Mouse (Mus musculus): ENCODE measurements around the gene Ubr1.
"Not testable (repeated sequence)": the region's sequence is repeated elsewhere in the genome, so short reads cannot be mapped to it uniquely, and the experiment has no call there.

Ubr1 gene

GRCm38 (mm10) chr2:120976308-120976707 lies 5.8 kb upstream of the Ubr1 start:
- DNase-seq (ENCODE audit: low read depth, low spot score) = no peak

- no peak for DNase-seq (ENCODE audit: low read depth, low spot score)
Measured at GRCm38 (mm10) chr2:120972964-120973363, 2.4 kb upstream of the Ubr1 start.

GRCm38 (mm10) chr2:120972257-120972656 lies 1.7 kb upstream of the Ubr1 start:
- not testable (repeated sequence) for DNase-seq (ENCODE audit: low read depth, low spot score)

- DNase-seq (ENCODE audit: low read depth, low spot score) = no peak
Measured at GRCm38 (mm10) chr2:120971766-120972165, 1.3 kb upstream of the Ubr1 start.

- DNase-seq (ENCODE audit: low read depth, low spot score) = no peak
Measured at GRCm38 (mm10) chr2:120970045-120970539, 423 bp downstream of the Ubr1 start.

- no peak for DNase-seq (ENCODE audit: low read depth, low spot score)
Measured at GRCm38 (mm10) chr2:120965486-120965885, 5.0 kb downstream of the Ubr1 start.

- no peak for DNase-seq (ENCODE audit: low read depth, low spot score)
Measured at GRCm38 (mm10) chr2:120963110-120963509, 7.4 kb downstream of the Ubr1 start.

GRCm38 (mm10) chr2:120960261-120960660 lies 10.3 kb downstream of the Ubr1 start:
- no peak for DNase-seq (ENCODE audit: low read depth, low spot score)

- no peak for DNase-seq (ENCODE audit: low read depth, low spot score)
Measured at GRCm38 (mm10) chr2:120959827-120960226, 10.7 kb downstream of the Ubr1 start.

GRCm38 (mm10) chr2:120959363-120959762 lies 11.2 kb downstream of the Ubr1 start:
- no peak for DNase-seq (ENCODE audit: low read depth, low spot score)

- DNase-seq (ENCODE audit: low read depth, low spot score) = no peak
Measured at GRCm38 (mm10) chr2:120952176-120952938, 18.2 kb downstream of the Ubr1 start.

- no peak for DNase-seq (ENCODE audit: low read depth, low spot score)
Measured at GRCm38 (mm10) chr2:120951208-120951607, 19.3 kb downstream of the Ubr1 start.

GRCm38 (mm10) chr2:120933038-120933437 lies 37.5 kb downstream of the Ubr1 start:
- no peak for DNase-seq (ENCODE audit: low read depth, low spot score)

- no peak for DNase-seq (ENCODE audit: low read depth, low spot score)
Measured at GRCm38 (mm10) chr2:120909556-120909955, 61.0 kb downstream of the Ubr1 start.

GRCm38 (mm10) chr2:120896361-120896760 lies 74.2 kb downstream of the Ubr1 start:
- DNase-seq (ENCODE audit: low read depth, low spot score) = no peak

- no peak for DNase-seq (ENCODE audit: low read depth, low spot score)
Measured at GRCm38 (mm10) chr2:120887601-120888000, 82.9 kb downstream of the Ubr1 start.

- DNase-seq (ENCODE audit: low read depth, low spot score) = no peak
Measured at GRCm38 (mm10) chr2:120873192-120873591, 97.3 kb downstream of the Ubr1 start.

GRCm38 (mm10) chr2:120871447-120872336 lies 98.8 kb downstream of the Ubr1 start:
- DNase-seq (ENCODE audit: low read depth, low spot score) = no peak

- DNase-seq (ENCODE audit: low read depth, low spot score) = no peak
Measured at GRCm38 (mm10) chr2:120867336-120867735, 103.2 kb downstream of the Ubr1 start.

GRCm38 (mm10) chr2:120866561-120866960 lies 104.0 kb downstream of the Ubr1 start:
- DNase-seq (ENCODE audit: low read depth, low spot score) = peak; percentile 31

GRCm38 (mm10) chr2:120863389-120863788 lies 107.1 kb downstream of the Ubr1 start:
- DNase-seq (ENCODE audit: low read depth, low spot score) = no peak

GRCm38 (mm10) chr2:120860699-120861098 lies 109.8 kb downstream of the Ubr1 start:
- DNase-seq (ENCODE audit: low read depth, low spot score) = no peak
